Mouse (Mus musculus) stomach, postnatal 0 days (tissue): ENCODE measurements at regions not wholly inside any gene's neighbourhood (a gene's known extent, or its start where the extent isn't known, plus 50 kb on each side); places are given as distances from the start of the nearest gene placed in this dataset.
A peak's percentile ranks its signal among the peaks of the same experiment; 100 is the strongest.

Experiments used
- ATAC-seq: fragments of 200-750 bp; cut with Nextera tagmentation; 2 replicates; pipeline ENCODE4 v1.8.0; 2017; ENCODE audit not compliant: low FRiP score, low TSS enrichment
- DNase-seq: peaks from one replicate; pipeline ENCODE4 v3.0.0-alpha.2; 2016; ENCODE audit warnings: low spot score
- H3K27ac ChIP-seq: fragments of 300-500 bp; sonication (generic); replicated peaks from 2 replicates; pipeline ENCODE4 v1.5.1; 2014; ENCODE audit warnings: mild to moderate bottlenecking, control low read depth
- H3K27me3 ChIP-seq: fragments of 300-500 bp; sonication (generic); 2 replicates; pipeline ENCODE4 v1.6.1; 2014; ENCODE audit warnings: low read length; ENCODE audit not compliant: control insufficient read depth, insufficient read depth
- H3K36me3 ChIP-seq: fragments of 300-500 bp; sonication (generic); 2 replicates; pipeline ENCODE4 v1.6.1; 2014; ENCODE audit warnings: low read length, mixed read lengths; ENCODE audit not compliant: control insufficient read depth, insufficient read depth
- H3K4me1 ChIP-seq: fragments of 300-500 bp; sonication (generic); replicated peaks from 2 replicates; pipeline ENCODE4 v1.6.1; 2014; ENCODE audit warnings: antibody characterized with exemption; ENCODE audit not compliant: control insufficient read depth, insufficient read depth
- H3K4me2 ChIP-seq: fragments of 300-500 bp; sonication (generic); replicated peaks from 2 replicates; pipeline ENCODE4 v1.6.1; 2014; ENCODE audit warnings: low read depth, mild to moderate bottlenecking, control low read depth, moderate library complexity
- H3K4me3 ChIP-seq: fragments of 300-500 bp; sonication (generic); 2 replicates; pipeline ENCODE4 v1.5.1; 2014; ENCODE audit warnings: low read depth, low read length, control low read depth
- H3K9ac ChIP-seq: fragments of 300-500 bp; sonication (generic); 2 replicates; pipeline ENCODE4 v1.6.1; 2014; ENCODE audit warnings: mild to moderate bottlenecking, low read length, control low read depth, mixed read lengths
- H3K9me3 ChIP-seq: fragments of 300-500 bp; sonication (generic); 2 replicates; pipeline ENCODE4 v1.6.1; 2016; ENCODE audit warnings: low read length; ENCODE audit not compliant: control insufficient read depth
- CTCF ChIP-seq: IDR thresholded peaks from 2 replicates; pipeline ENCODE4 v1.5.1; 2016; ENCODE audit warnings: antibody characterized with exemption, low read depth, mild to moderate bottlenecking, moderate library complexity
- EP300 ChIP-seq: optimal IDR thresholded peaks from 2 replicates; pipeline ENCODE3; 2016; ENCODE audit warnings: antibody characterized with exemption
- WGBS: fragments of 180-500 bp; shearing (Covaris S2); extraction: QIAGEN DNeasy Blood & Tissue Kit; methylation state at CpG from one replicate; pipeline ENCODE4 v1.1.7; 2014; 5-methylcytosine and 5-hydroxymethylcytosine counted together

DNA sequence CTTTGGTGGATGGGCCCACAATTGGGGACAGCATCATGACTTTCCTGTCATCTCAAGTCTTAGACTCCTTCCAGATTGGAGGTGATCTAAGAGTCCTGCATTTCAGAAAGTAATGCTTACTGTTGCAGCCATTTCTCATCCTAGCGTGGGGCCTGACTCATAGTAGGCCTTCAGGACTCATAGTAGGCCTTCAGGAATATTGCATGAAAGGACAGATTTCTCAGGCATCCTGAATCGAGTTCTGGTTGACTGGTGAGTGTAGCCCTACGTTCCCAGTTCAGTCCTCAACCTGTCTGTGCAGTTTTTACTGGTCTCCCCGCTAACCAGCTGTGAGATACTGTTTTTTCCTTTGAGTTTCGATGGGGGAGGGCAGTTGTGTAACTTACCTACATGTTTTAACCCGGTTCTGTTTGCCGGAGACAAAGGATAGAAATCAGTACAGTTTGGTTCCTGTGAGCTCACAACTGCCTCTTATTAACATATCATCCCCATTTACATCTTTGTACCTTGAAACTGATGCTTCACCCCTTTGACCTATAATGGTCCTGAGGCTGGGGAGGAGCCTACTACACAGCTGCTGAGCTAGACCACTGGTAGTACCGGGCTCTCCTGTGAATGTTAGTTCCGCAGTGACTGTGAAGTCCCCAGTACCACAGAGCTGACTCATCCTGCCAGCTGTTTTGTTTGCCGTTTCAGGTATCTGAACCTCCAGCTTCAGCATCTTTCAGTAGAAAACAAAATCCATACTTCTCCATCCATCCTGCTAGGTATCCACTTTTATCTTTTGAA lies 1222.2 kb upstream of the A1bg start:
- H3K9me3 ChIP-seq, result no peaks in the 10 kb centered on the region
- H3K4me1 ChIP-seq, result no peaks in the 10 kb centered on the region
- DNase-seq (no peak), ATAC-seq (no peak)
- TF ChIP-seq EP300 (no peak), CTCF (no peak)
- no peaks in the 10 kb centered on the region for H3K27me3 ChIP-seq
- no peak overlapping the region for H3K4me3 ChIP-seq
- no peak overlapping the region for H3K27ac ChIP-seq
- no peaks in the 10 kb centered on the region for H3K36me3 ChIP-seq
- no peak overlapping the region for H3K9ac ChIP-seq
- WGBS, result 79% methylated on average over 10 of the region's 10 CpGs
- H3K4me2 ChIP-seq, result no peak overlapping the region

DNA sequence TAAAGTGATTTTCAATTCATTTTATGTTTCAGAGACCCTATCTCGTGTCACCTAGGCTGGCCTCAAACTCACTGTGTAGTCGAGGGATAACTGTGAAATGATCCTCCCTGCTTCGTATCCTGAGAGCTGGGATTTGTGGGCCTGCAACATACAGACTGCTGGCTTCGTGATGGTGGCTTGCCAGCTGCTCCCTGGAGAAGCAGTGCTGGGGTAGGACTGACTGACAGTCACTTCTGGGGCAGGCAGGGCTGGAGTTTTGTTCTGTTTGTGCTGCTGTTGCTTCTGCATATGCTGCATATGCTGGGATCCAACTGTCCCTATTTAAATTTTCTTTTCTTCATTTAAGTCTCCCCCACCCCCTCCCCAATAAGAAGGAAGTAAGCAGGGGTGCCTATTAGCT lies 1217.0 kb upstream of the A1bg start:
- DNase-seq (no peak), ATAC-seq (no peak)
- no peaks in the 10 kb centered on the region for H3K9me3 ChIP-seq
- no peak overlapping the region for H3K27ac ChIP-seq
- H3K36me3 ChIP-seq, result no peaks in the 10 kb centered on the region
- TF ChIP-seq CTCF (no peak), EP300 (no peak)
- H3K4me3 ChIP-seq, result no peak overlapping the region
- no peaks in the 10 kb centered on the region for H3K4me1 ChIP-seq
- H3K27me3 ChIP-seq, result no peaks in the 10 kb centered on the region
- H3K9ac ChIP-seq, result no peak overlapping the region
- no peak overlapping the region for H3K4me2 ChIP-seq
- 75% methylated on average over 4 of the region's 4 CpGs for WGBS

DNA sequence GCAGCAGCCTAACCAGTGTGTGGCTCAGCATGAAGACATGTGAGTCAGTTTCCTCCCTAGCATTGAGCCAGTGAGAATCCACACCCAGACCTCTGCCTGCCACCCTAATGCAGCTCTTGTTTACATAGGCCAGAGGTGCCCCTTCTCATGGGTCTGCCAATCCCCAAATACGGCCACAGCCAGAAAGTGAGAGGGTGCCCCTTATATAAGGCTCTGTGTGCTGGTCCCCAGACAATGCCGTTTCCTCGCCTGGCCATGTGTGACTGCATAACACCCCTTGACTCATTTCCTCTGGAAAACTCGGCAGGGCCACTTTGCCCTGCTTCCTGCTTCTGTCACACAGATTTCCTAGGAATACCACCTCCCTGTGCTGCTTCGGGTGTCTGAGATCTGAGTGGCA lies 1216.4 kb upstream of the A1bg start:
- Histone ChIP-seq H3K4me1 (no peaks in the 10 kb centered on the region), H3K9me3 (no peaks in the 10 kb centered on the region), H3K36me3 (no peaks in the 10 kb centered on the region), H3K9ac (no peak overlapping the region), H3K4me3 (no peak overlapping the region), H3K27ac (no peak overlapping the region), H3K27me3 (no peaks in the 10 kb centered on the region), H3K4me2 (no peak overlapping the region)
- 58% methylated on average over 5 of the region's 5 CpGs for WGBS
- DNase-seq, result no peak
- TF ChIP-seq CTCF (no peak), EP300 (no peak)
- no peak for ATAC-seq

DNA sequence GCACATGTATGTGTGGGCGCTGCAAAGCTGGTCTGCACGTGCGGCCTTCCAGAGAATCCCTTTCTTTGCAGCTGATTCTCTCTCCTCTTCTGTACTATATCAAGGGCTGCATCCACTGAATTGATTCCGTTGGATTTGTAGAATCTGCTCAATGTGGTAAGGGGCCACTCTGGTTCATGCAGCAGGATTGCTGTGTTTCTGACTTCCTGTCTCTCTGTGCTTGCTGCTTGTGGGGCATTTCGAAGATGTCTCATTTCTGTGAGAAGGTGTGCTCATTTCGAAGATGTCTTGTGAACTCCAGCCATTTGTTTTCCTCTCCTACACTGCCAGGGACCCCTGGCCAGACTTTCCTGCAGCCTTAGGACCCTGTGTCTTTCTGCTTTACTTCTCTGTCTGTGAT lies 1215.9 kb upstream of the A1bg start:
- H3K9ac ChIP-seq, result no peak overlapping the region
- H3K27ac ChIP-seq, result no peak overlapping the region
- ATAC-seq, result no peak
- no peak for TF ChIP-seq CTCF
- no peak for TF ChIP-seq EP300
- no peak overlapping the region for H3K4me3 ChIP-seq
- no peak overlapping the region for H3K4me2 ChIP-seq
- H3K9me3 ChIP-seq, result no peaks in the 10 kb centered on the region
- H3K36me3 ChIP-seq, result no peaks in the 10 kb centered on the region
- no peaks in the 10 kb centered on the region for H3K27me3 ChIP-seq
- 90% methylated on average over 6 of the region's 6 CpGs for WGBS
- DNase-seq, result no peak
- no peaks in the 10 kb centered on the region for H3K4me1 ChIP-seq

DNA sequence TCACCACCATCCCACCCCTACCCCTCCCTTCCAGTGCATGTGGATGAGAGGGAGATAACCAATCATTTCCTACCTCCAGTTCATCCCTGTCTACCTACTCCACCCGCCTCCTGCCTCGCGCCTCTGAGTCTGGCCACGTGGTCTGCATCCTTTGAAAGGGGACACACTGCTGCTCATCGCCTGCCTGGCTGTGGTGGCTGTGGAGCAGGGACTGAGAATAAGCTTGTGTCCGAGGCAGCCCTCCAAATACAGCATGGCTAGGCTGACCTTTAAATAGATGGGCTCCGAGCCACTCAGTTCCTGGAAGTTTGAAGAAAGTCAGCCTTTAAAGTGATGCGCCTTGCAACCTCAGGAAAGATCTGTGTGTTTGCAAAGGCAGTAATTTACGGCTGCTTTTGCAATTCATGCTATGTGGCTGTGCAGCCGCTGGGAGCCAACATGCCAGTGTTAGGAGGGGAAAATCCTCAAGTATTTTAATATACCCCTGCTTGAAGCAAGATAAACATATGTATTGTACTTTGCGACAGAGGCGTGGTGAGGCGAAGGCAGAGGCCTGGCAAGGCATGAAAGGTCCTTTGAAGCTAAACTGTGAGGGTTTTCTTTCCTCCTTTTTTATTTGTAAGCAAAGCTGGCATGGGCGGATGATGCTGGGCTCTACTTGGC lies 1214.3 kb upstream of the A1bg start:
- 34% methylated on average over 14 of the region's 14 CpGs for WGBS
- no peak overlapping the region for H3K4me2 ChIP-seq
- no peaks in the 10 kb centered on the region for H3K36me3 ChIP-seq
- peak; percentile 54; the same call in 1 of the 2 replicates for ATAC-seq
- no peaks in the 10 kb centered on the region for H3K27me3 ChIP-seq
- no peak overlapping the region for H3K4me3 ChIP-seq
- DNase-seq, result peak; percentile 29
- no peaks in the 10 kb centered on the region for H3K4me1 ChIP-seq
- H3K9me3 ChIP-seq, result no peaks in the 10 kb centered on the region
- no peak overlapping the region for H3K9ac ChIP-seq
- TF ChIP-seq CTCF (peak; percentile 20; the same call in 1 of the 2 replicates), EP300 (no peak)
- H3K27ac ChIP-seq, result 0 out of 2 replicates have a peak overlapping the region, but pooled peaks have one; percentile 24

DNA sequence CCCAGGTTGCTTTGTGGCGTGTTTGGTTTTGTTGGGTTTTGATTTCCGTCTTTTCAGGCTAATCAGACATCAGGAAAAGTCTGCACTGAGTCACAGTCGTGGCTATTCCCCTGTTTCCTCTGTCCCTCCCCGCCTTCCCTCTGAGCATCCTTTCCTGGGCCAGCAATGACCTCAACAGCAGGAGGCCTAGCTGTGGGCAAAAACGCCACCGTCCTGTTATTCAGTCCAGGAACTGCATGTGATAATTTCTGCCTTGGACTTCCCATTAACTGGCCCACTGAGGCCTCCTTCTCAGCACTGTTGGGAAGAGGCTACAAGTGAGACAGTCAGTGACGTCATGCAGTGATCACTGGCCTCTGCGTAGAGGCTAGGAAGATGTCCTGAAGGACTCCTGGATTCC lies 1212.0 kb upstream of the A1bg start:
- Histone ChIP-seq H3K4me2 (no peak overlapping the region), H3K27me3 (no peaks in the 10 kb centered on the region), H3K4me1 (no peaks in the 10 kb centered on the region), H3K36me3 (no peaks in the 10 kb centered on the region), H3K4me3 (no peak overlapping the region), H3K9ac (no peak overlapping the region), H3K9me3 (no peaks in the 10 kb centered on the region), H3K27ac (no peak overlapping the region)
- TF ChIP-seq EP300, result no peak
- no peak for TF ChIP-seq CTCF
- no peak for DNase-seq
- ATAC-seq, result no peak
- WGBS, result 83% methylated on average over 8 of the region's 8 CpGs
